Mouse (Mus musculus) kidney, postnatal 36 days (tissue): ENCODE results near the gene Rsph3b.

Source experiments
- DNase-seq, 2 experiments: peaks; one replicate each; pipeline ENCODE4 v3.0.0; 2021 to 2022; ENCODE audit warnings: mixed read lengths in 2 of 2

Gene Rsph3b

DNA sequence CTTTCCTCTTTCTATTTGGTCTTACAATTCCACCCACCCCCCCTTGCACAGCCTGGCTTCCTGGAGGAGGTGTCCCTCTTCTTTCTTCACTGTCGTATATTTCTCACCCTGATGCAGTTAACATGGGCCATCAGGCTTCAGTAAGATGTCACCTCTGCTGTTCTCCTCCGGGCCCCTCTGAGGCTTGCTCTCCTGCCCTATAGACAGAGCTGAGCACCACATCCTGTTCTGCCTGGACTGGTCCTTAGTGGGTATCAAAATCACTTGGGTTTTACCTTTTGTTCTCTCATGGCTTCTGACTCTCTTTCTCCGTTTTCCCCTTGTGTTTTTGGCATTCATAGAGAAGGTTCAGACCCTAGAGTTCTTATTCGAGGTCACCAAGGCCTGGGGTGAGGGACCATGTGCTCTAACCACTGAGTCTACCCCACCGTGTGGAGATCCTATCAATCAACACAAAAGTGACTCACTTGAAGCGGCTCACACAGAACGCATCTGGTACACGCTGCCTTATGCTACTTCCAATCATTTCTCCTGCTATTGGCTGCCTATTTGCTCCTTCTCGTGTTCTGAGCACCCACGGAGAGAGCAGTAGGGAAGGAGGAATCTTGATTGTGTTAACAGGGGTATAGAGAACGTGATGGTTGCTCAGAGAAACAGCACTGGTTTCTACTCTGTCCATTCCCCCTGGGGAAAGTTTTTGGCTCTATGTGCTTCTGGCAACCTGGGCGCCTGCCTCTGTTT, 86.3 kb downstream of the Rsph3b start:
- no peak for DNase-seq

DNA sequence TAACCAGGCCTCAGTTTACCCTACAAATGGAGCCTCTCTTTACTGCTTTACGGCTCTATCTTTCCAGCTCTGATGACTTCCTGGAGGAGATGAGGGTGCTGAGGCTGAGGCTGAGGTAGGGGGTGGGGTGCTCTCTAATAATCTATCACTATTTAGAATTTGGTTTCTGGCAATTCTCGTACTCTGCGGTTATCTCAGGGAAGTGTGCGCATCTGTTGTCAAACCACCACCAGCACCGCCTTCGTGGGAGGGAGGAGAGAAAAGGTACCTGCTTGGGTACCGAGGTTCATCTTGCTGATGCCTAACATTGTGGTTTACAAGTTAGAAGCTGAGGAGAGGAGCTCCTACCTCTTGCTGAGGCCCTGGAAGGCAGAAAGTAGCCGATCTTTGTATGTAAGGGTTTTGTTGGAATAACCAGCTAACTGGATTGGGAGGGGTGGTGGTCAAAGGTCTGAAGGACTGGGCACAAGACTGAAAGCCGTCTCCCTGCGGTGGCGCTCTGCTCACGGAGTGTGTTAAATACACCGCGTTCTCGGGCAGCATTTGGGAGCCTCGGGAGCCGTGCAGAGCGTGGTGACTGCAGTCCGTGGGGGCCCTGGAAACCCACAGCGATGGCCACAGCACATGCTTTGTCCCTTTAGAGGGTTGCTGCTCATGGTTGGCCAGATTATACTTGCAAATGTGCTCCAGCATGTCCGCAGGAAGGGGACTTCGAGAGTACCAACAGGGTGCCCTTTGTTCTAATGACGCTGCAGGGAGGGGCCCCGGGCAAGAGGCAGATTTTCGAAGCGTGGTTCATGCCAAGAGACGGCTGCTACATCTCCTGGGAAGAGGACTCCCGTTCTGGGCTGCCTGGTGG, 87.1 kb downstream of the Rsph3b start:
- DNase-seq, result peak; percentile 85 to 89

DNA sequence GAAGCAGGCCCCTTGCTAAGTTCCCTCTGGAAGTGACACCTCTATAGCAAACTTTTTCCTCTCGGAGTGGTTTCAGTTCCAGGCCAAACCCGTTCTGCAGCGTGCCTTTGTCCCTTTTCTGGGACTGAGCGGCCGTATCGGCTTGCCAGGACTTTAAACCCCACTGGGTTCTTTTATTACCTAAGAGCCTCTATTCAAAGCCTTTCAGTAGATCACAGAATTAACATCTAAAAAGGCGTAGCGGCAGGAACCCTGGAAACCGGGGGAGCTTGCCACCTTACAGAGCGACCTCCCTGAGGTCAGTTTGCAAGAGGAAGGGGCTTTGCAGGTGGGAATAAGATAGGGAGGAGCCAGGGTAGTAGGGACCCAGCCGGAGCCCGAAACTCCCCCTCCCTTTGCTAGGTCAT, 88.0 kb downstream of the Rsph3b start:
- DNase-seq, result peak in 1 of 2 experiments; percentile 51

DNA sequence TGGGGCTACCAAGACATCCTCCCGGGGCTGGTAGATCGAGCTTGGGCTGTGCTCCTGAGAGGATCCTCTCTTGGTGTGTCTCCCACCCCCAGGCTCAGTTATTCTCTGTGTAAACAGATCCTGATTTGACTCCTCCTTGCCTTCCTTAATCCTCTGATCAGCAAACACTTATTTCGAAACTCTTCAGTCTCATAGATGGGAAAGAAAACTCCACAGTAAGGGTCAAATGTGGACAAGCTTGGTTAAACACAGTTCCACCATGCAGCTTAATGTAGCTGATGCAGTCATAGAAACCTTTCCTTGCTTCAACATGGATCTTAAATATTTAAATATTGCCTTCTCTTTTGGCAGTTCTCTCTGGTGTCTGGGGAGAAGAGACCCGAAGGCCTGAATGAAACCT, 88.4 kb downstream of the Rsph3b start:
- no peak for DNase-seq
